In the genomic region with DNA sequence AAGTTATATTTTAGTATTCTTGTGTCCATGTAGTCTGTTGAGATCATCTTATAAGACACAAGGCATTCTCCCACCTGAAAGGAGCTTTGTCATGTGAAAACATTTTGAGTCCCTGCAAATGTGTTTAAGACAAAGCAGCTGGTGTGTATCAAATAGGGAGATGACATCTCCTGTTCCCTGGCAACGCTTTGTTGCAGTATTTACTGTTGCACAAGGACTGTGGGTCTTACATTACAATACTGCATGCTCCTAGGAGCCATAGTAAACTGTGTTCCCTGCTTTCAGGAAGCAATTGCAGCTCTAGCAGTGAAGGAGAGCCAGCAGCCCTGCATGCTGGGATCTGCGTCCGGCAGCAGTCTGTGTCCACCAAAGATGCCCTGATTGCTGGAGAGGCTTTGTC, we compare ENCODE assay signal across 16 mouse cellular contexts.
A peak's percentile ranks its signal among the peaks of the same experiment; 100 is the strongest.
DNase-seq lines count a peak whose midpoint lies in the region; ATAC-seq and TF ChIP-seq lines count a peak whose summit lies in the region.
"Had no signal": no experiment of that assay in that cellular context is flagged by ENCODE, and none has a peak within 500 bp of the region (broad histone marks: within the 10 kb centered on the region; RNA-seq: fewer than 3 reads in every experiment).

No protein-coding gene starts in this region.

- H3K9me3 ChIP-seq in lung, embryonic 14.5 days (ENCODE audit: low read depth, low read length) = no peaks in the 10 kb centered on the region
- H3K9me3 ChIP-seq in forebrain, embryonic 16.5 days (ENCODE audit: control insufficient read depth, low read length) = no peaks in the 10 kb centered on the region
- H3K9me3 ChIP-seq: heart, embryonic 15.5 days; hindbrain, embryonic 15.5 days; lung, embryonic 15.5 days; midbrain, embryonic 12.5 days had no signal

- WGBS in lung, embryonic 14.5 days = 77% methylated on average over 3 of the region's 3 CpGs
- WGBS in lung, adult 2 months = 72% methylated on average over 3 of the region's 3 CpGs
- WGBS in forebrain, embryonic 16.5 days = 81% methylated on average over 3 of the region's 3 CpGs

- no peak overlapping the region for H3K4me3 ChIP-seq in lung, embryonic 14.5 days (ENCODE audit: low read depth, low read length)
- H3K4me3 ChIP-seq in lung, adult 2 months (replicated peaks; ENCODE audit: extremely low read depth, low read depth, low read length) = no peak overlapping the region
- no peak overlapping the region for H3K4me3 ChIP-seq in forebrain, embryonic 16.5 days (replicated peaks; ENCODE audit: low read length)
- H3K4me3 ChIP-seq: heart, embryonic 15.5 days; hindbrain, embryonic 15.5 days; lung, embryonic 15.5 days; midbrain, embryonic 12.5 days had no signal

- peaks cover 74% of the 10 kb centered on the region for H3K36me3 ChIP-seq in lung, embryonic 14.5 days (ENCODE audit: insufficient read depth)
- H3K36me3 ChIP-seq in forebrain, embryonic 16.5 days (ENCODE audit: control insufficient read depth, insufficient read depth) = peaks cover 33% of the 10 kb centered on the region

- TF ChIP-seq CTCF in lung, embryonic 14.5 days (IDR thresholded peaks at IDR 0.05; ENCODE audit: low read depth) = no peak
- TF ChIP-seq CTCF in lung, adult 2 months (IDR thresholded peaks at IDR 0.05; ENCODE audit: insufficient read depth, low read length) = no peak

- no peaks in the 10 kb centered on the region for H3K4me1 ChIP-seq in lung, embryonic 14.5 days (ENCODE audit: insufficient read depth)
- no peaks in the 10 kb centered on the region for H3K4me1 ChIP-seq in lung, adult 2 months (ENCODE audit: control insufficient read depth, insufficient read depth, low read length)
- no peaks in the 10 kb centered on the region for H3K4me1 ChIP-seq in forebrain, embryonic 16.5 days (replicated peaks; ENCODE audit: control insufficient read depth, insufficient read depth, low read length)
- H3K4me1 ChIP-seq: heart, embryonic 15.5 days; hindbrain, embryonic 15.5 days; lung, embryonic 15.5 days; midbrain, embryonic 12.5 days had no signal

- no peak for TF ChIP-seq POLR2A in lung, adult 2 months (IDR thresholded peaks at IDR 0.05; ENCODE audit: borderline replicate concordance, extremely low read depth, low read depth, low read length)

- no peak overlapping the region for H3K4me2 ChIP-seq in lung, embryonic 14.5 days
- H3K4me2 ChIP-seq in forebrain, embryonic 16.5 days (ENCODE audit: low read length) = no peak overlapping the region
- H3K4me2 ChIP-seq: heart, embryonic 15.5 days; hindbrain, embryonic 15.5 days; lung, embryonic 15.5 days; midbrain, embryonic 12.5 days had no signal

- H3K27me3 ChIP-seq in lung, embryonic 14.5 days (ENCODE audit: insufficient read depth, low read length) = no peaks in the 10 kb centered on the region
- H3K27me3 ChIP-seq in forebrain, embryonic 16.5 days (replicated peaks; ENCODE audit: control insufficient read depth, insufficient read depth, low read length) = no peaks in the 10 kb centered on the region
- H3K27me3 ChIP-seq: heart, embryonic 15.5 days; hindbrain, embryonic 15.5 days; lung, embryonic 15.5 days; midbrain, embryonic 12.5 days had no signal

- H3K9ac ChIP-seq in lung, embryonic 14.5 days = no peak overlapping the region
- H3K9ac ChIP-seq in forebrain, embryonic 16.5 days (replicated peaks; ENCODE audit: low read depth, low read length) = no peak overlapping the region
- H3K9ac ChIP-seq: heart, embryonic 15.5 days; hindbrain, embryonic 15.5 days; lung, embryonic 15.5 days; midbrain, embryonic 12.5 days had no signal

- DNase-seq in frontal cortex, postnatal 25 days (ENCODE audit: low spot score in 2 of 2) = no peak
- DNase-seq in lung, embryonic 14.5 days = peak; percentile 27
- no peak for DNase-seq in lung, adult 2 months
- peak; percentile 20 for DNase-seq in lung, postnatal 14 days
- no peak for DNase-seq in left cerebral cortex, adult 18-20 months (ENCODE audit: low spot score in 2 of 2)
- DNase-seq in adrenal gland, postnatal 10 days = no peak
- DNase-seq: cerebellum, adult 9-11 months; embryo, embryonic 11 days; kidney, adult 18-20 months; kidney, postnatal 25 days had no signal

- ATAC-seq in frontal cortex, adult (ENCODE audit: low TSS enrichment) = peak; percentile 32; the same call in 1 of the 2 replicates
- no peak for ATAC-seq in lung, embryonic 14.5 days (ENCODE audit: insufficient read depth)
- ATAC-seq in forebrain, embryonic 16.5 days = peak; percentile 47; the same call in 1 of the 2 replicates

- no peak overlapping the region for H3K27ac ChIP-seq in lung, embryonic 14.5 days (ENCODE audit: low read depth)
- 0 out of 2 replicates have a peak overlapping the region, but pooled peaks have one; percentile 6 for H3K27ac ChIP-seq in forebrain, embryonic 16.5 days (ENCODE audit: low read length)
- H3K27ac ChIP-seq: heart, embryonic 15.5 days; hindbrain, embryonic 15.5 days; lung, embryonic 15.5 days; midbrain, embryonic 12.5 days had no signal

Comparison
In these comparisons a context has a peak if more than half of its experiments do, and no peak if none do; other contexts are left out.
1. DNase-seq: peak in lung, embryonic 14.5 days (single experiment) and lung, postnatal 14 days (single experiment); none in frontal cortex, postnatal 25 days (0 of 2), lung, adult 2 months (single experiment), left cerebral cortex, adult 18-20 months (0 of 2) and adrenal gland, postnatal 10 days (single experiment).